Mouse (Mus musculus): ENCODE data around the gene Rnaseh2a.
A peak's percentile ranks its signal among the peaks of the same experiment; 100 is the strongest.
"Not testable (repeated sequence)": the region's sequence is repeated elsewhere in the genome, so short reads cannot be mapped to it uniquely, and the experiment has no call there.

The Rnaseh2a gene

DNA sequence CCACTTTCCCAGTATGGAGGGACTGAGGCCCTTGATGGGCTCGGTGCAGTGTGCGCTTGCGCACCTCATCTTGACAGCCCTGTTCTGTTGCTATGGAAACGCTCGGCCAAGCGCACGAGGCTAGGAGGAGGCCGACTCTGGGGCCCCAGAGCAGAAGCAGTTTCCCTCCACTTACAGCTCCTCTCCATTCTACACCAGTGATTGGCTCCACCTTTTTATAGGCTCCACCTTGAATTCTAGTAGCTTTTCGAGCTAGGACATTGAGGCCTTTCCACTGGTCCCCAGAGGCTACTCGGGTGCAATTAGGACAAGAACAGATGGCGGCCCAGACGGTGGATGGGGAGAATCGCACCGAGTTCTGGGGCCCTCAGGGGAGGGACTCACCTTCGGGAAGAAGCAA lies 34.7 kb downstream of the Rnaseh2a start:
- peak; percentile 93 for DNase-seq (ENCODE audit: low read depth, low spot score)

DNA sequence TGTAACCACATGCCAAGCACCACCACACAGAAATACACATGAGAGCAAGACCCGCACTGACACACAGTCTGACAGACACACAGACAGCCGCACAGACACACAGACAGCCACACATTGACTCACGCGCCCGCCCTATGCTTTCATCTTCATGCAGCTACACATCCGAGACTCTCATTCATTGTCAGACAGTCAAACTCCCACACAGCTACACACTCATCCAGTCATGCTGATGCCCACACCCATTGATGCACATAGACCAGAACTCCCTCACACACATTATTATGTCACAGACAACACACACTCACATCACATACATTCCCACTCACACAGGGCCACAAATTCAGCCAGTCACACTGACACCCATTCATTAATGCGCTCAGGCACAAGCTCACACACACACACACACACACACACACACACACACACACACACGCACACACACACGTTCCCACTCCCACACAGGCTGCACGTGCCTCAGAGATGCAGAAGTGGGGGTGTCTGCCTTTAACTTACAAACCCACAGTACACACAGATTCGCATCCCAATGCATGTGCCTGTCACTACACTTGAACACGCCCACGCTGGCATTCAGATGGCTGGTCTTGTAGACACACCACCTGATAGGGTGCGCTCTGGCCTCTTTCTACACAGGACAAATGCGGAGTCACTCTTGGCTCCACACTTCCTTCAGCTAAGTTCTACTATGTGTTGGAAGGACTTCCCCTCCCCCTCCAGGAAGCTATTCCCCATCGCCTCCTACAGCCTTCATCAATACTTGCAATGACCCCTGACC lies 35.6 kb downstream of the Rnaseh2a start:
- DNase-seq (ENCODE audit: low read depth, low spot score): no peak

DNA sequence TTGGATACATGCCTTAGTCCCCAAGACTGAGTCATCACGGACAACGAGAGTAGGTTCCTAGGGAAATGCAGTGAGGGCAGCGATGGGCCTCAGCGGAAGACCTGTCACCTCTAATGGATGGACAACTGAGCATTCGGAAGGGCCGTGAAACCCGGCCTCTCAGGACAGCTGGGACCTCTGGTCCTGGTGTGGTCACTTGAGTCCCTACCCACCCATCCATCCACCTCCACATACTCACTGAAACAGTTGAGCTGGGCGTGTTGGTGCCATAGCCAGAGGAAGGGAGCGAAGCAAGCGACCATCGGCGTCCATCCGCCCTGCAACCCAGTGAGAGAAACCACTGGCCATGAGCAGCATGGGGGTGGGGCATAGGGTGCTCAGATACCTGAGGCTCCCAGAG lies 39.0 kb downstream of the Rnaseh2a start:
- no peak for DNase-seq (ENCODE audit: low read depth, low spot score)

DNA sequence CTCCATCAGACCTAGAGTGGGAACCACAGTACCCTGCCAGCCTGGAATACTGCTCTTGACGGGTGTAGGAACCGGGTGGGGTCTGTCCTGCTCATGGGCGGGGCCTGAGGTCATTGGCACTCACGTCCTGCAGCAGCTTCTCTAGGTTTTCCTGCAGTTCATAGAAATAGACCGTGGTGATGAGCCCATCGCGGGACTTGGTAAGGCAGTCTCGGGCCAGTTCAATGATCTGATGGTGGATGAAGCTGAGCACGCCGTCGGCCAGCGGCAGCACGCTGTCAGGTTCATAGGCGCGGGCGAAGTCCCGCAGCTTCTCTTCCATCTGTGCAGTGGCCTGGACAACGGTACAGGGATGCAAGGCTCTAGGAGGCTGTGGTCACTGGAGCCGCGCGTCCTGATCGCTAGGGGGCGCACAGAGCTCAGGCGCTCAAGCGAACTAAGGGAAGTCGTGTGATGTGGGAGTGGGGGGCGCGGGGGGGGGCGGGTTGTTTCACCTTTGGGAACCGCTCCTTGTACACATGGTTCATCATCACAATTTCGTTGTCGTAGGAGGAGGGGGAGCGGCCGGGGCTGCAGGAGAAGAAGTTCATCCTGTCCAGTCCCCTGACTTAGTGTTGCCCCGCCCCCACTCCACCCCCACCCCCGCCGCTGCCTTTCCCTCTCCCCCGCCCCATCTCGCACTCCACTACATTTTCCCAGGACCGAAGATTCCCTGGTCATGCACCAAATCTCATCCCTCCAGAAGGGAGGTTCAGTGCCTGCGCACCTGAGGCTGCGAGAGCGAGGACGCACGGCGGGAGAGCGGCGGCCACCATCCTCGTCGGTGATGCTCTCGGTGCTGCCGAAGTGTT lies 40.9 kb downstream of the Rnaseh2a start:
- peak; percentile 73 for DNase-seq (ENCODE audit: low read depth, low spot score)

GRCm38 (mm10) chr8:84927513-84927912 lies 42.1 kb downstream of the Rnaseh2a start:
- DNase-seq (ENCODE audit: low read depth, low spot score): no peak

- no peak for DNase-seq (ENCODE audit: low read depth, low spot score)
Measured at GRCm38 (mm10) chr8:84925557-84925956, 44.0 kb downstream of the Rnaseh2a start.

DNA sequence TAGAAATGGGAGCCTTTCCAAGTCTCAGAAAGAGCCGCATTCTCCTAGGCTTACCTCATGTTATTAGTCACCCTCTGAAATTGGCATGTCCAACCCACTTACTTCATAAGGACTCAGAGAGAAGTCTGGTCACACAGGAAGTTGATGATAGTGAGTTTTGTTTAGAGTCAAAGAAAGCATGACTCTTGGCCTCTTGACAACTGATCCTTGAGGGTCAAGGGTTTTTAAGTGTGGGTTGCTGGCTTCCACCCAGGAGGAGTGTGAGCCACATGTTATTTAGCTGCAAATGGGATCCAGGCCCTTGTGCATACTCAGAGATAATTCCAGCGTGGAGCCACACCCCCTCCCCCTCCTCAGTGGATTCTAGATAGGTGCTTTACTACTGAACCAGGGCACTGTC lies 48.0 kb downstream of the Rnaseh2a start:
- no peak for DNase-seq (ENCODE audit: low read depth, low spot score)

GRCm38 (mm10) chr8:84918646-84919045 lies 50.9 kb downstream of the Rnaseh2a start:
- DNase-seq (ENCODE audit: low read depth, low spot score): peak; percentile 68

DNA sequence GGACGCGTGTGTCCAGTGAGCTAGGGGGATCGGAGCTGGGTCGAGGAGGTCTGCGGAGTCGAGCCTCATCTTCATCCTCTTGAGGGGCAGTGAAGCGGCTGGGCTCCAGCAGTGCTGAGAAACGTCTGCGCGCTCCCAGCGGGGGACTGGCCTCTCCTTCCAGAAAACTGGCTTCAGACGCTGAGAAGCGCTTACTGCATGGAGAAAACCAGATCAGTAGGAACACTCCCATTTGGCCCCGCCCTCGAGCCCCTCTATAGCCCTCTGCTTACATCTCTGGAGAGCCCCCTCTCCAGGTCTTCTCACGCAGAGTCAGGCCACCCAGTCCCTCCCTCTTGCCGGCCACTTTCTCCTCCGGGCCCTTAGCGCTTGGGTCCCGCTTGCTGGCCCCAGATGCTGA lies 51.8 kb downstream of the Rnaseh2a start:
- peak; percentile 76 for DNase-seq (ENCODE audit: low read depth, low spot score)

GRCm38 (mm10) chr8:84915269-84915668 lies 54.3 kb downstream of the Rnaseh2a start:
- peak; percentile 97 for DNase-seq (ENCODE audit: low read depth, low spot score)

- DNase-seq (ENCODE audit: low read depth, low spot score): peak; percentile 97
Measured at GRCm38 (mm10) chr8:84913960-84914359, 55.6 kb downstream of the Rnaseh2a start.

DNA sequence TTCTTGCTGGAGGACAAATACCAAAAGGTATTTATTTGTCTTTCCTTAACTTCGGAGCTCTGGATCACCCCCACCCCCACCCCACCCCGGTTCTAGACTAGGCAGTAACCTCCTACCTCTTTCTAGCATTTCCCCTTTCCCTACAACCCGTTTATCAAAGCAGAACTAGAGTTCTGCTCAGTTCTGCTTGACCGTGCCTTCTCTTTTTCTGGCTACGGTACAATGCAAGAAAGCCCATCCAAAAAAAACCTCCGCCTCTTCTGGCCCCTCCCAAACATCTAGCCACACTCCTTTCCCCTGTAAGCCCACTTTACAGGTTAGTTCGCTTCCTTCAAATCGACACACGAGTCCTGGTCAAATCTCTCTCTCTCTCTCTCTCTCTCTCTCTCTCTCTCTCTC lies 56.1 kb downstream of the Rnaseh2a start:
- DNase-seq (ENCODE audit: low read depth, low spot score): peak; percentile 68

GRCm38 (mm10) chr8:84912895-84913501 lies 56.6 kb downstream of the Rnaseh2a start:
- DNase-seq (ENCODE audit: low read depth, low spot score): peak; percentile 98

- DNase-seq (ENCODE audit: low read depth, low spot score): no peak
Measured at GRCm38 (mm10) chr8:84912391-84912790, 57.2 kb downstream of the Rnaseh2a start.

- DNase-seq (ENCODE audit: low read depth, low spot score): no peak
Measured at GRCm38 (mm10) chr8:84911854-84912253, 57.7 kb downstream of the Rnaseh2a start.

DNA sequence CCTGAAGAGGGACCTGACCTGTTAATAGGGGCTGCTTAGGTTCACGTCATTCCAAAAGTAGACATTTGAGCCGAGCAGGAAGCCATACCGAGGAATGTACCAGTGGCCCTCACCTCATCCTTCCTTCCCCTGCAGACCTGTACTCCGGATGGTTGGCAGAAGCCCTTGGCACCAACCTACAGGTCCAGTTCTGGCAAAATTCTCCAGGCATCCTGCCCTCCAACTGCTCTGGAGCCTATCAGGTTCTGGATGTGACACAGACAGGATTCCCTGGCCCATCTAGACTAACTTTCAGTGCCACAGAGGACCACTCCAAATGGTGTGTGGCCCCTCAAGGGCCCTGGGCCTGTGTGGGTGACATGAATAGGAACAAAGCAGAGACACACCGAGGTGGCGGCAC lies 59.0 kb downstream of the Rnaseh2a start:
- DNase-seq (ENCODE audit: low read depth, low spot score): no peak

DNA sequence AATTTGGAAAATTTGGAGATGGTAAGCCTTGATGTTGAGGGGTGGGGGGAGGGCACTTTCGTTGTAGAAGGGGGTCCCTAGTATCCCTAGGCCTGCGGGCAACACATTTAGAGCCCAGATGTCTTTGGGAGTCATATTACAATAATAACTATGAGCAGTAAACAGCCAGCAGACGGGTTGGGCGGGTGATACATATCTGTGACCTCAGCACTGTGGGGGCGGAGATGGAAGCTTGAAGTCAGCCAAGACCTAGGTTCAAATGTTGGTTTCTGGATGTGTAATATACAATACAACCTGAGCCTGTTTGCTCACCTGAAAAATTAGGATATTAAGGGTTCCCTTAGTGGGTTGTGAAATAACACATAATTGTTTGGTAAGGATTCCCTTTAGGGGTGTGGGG lies 59.6 kb downstream of the Rnaseh2a start:
- no peak for DNase-seq (ENCODE audit: low read depth, low spot score)

DNA sequence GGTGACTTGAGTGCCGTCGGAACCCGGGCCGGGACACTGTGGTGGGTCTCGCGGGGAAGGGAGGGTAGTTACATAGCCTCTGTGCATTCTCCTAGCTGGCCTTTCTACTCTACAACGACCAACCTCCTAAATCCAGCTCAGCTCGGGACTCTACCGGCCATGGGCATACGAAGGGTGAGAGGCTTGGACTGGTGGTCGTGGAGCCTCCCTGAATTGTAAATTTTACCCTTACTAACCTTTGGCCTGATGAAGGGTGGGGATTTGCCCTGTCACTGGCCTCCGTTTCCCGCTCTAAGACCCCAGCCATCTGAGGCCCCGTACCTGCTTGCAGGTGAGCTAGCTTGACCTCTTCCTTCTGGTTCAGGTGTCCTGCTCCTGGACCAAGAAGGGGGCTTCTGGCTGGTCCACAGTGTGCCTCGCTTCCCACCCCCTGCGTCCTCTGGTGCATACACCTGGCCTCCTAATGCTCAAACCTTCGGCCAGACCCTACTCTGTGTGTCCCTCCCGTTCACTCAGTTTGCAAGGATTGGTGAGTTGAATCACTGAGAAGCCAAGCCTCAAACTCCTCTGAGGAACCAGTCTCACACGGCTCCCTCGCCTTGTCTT lies 60.3 kb downstream of the Rnaseh2a start:
- DNase-seq (ENCODE audit: low read depth, low spot score): no peak

GRCm38 (mm10) chr8:84908421-84909161 lies 61.0 kb downstream of the Rnaseh2a start, which contains the start of gene Dnase2a:
Gene Dnase2a, plus strand, starts transcription at chr8:84908560.
- DNase-seq (ENCODE audit: low read depth, low spot score): peak; percentile 99

DNA sequence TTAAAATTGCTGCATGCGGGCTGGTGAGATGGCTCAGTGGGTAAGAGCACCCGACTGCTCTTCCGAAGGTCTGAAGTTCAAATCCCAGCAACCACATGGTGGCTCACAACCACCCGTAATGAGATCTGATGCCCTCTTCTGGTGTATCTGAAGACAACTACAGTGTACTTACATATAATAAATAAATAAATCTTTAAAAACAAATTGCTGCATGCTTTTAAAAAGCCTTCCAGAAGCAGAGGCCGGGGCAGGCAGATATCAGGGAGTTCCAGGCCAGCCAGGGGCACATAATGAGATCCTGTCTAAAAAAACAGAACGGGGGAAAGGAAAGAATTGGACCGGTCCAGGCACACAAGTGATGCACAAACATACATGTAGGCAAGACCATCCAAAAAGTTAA lies 61.6 kb downstream of the Rnaseh2a start:
- not testable (repeated sequence) for DNase-seq (ENCODE audit: low read depth, low spot score)

- peak; percentile 77 for DNase-seq (ENCODE audit: low read depth, low spot score)
Measured at GRCm38 (mm10) chr8:84907493-84907892, 62.1 kb downstream of the Rnaseh2a start.
